Mouse (Mus musculus): ENCODE results near the gene Rap1gap2.

The Rap1gap2 gene

GRCm38 (mm10) chr11:74532401-74532800 is 78.3 kb downstream of the Rap1gap2 start:
- no peak for DNase-seq

- no peak for DNase-seq
Observed at GRCm38 (mm10) chr11:74531725-74532124, 79.0 kb downstream of the Rap1gap2 start.

- peak; percentile 19 for DNase-seq
Observed at GRCm38 (mm10) chr11:74529803-74530202, 80.9 kb downstream of the Rap1gap2 start.

GRCm38 (mm10) chr11:74527555-74527954 is 83.2 kb downstream of the Rap1gap2 start:
- DNase-seq, result no peak

GRCm38 (mm10) chr11:74526180-74527158 is 84.2 kb downstream of the Rap1gap2 start:
- peak; percentile 58 for DNase-seq

GRCm38 (mm10) chr11:74525605-74526004 is 85.1 kb downstream of the Rap1gap2 start:
- DNase-seq, result no peak

GRCm38 (mm10) chr11:74525205-74525604 is 85.5 kb downstream of the Rap1gap2 start:
- DNase-seq, result no peak

- DNase-seq, result no peak
Observed at GRCm38 (mm10) chr11:74524050-74524965, 86.4 kb downstream of the Rap1gap2 start.

GRCm38 (mm10) chr11:74523210-74523951 is 87.3 kb downstream of the Rap1gap2 start:
- DNase-seq, result no peak

GRCm38 (mm10) chr11:74522487-74523209 is 88.1 kb downstream of the Rap1gap2 start:
- DNase-seq, result peak; percentile 57

GRCm38 (mm10) chr11:74521981-74522486 is 88.7 kb downstream of the Rap1gap2 start:
- DNase-seq, result peak; percentile 10

- DNase-seq, result no peak
Observed at GRCm38 (mm10) chr11:74520201-74520600, 90.5 kb downstream of the Rap1gap2 start.

- no peak for DNase-seq
Observed at GRCm38 (mm10) chr11:74516112-74516511, 94.6 kb downstream of the Rap1gap2 start.

GRCm38 (mm10) chr11:74515046-74515445 is 95.7 kb downstream of the Rap1gap2 start:
- DNase-seq, result no peak

GRCm38 (mm10) chr11:74512595-74512994 is 98.1 kb downstream of the Rap1gap2 start:
- no peak for DNase-seq

- no peak for DNase-seq
Observed at GRCm38 (mm10) chr11:74506275-74506674, 104.4 kb downstream of the Rap1gap2 start.

GRCm38 (mm10) chr11:74502485-74502884 is 108.2 kb downstream of the Rap1gap2 start:
- DNase-seq, result no peak

GRCm38 (mm10) chr11:74501989-74502388 is 108.7 kb downstream of the Rap1gap2 start:
- no peak for DNase-seq

- no peak for DNase-seq
Observed at GRCm38 (mm10) chr11:74501061-74501460, 109.7 kb downstream of the Rap1gap2 start.

GRCm38 (mm10) chr11:74499521-74500099 is 111.1 kb downstream of the Rap1gap2 start:
- DNase-seq, result no peak

- no peak for DNase-seq
Observed at GRCm38 (mm10) chr11:74499058-74499457, 111.7 kb downstream of the Rap1gap2 start.
